Mouse (Mus musculus): ENCODE measurements at regions not wholly inside any gene's neighbourhood (a gene's known extent, or its start where the extent isn't known, plus 50 kb on each side); places are given as distances from the start of the nearest gene placed in this dataset.
A peak's percentile ranks its signal among the peaks of the same experiment; 100 is the strongest.

DNA sequence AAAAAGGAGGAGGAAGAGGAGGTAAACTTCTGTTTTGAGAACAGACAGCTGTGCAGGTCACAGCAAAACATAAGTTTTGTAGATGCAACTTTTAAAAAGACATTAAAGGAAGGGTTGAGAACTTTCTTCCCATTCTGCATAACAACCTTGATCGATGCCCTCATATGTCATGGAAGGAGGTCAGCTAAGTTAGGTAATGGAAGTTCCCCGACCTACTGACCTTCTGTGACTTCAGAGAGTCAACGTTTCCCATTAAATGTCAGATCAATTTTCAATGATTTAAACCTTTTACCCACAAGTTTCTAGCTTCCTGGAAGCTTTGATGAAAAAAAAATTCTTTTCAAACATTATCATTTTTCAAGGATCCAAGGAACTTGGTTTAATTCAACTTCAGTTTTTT, 153.2 kb downstream of the Nrip1 start:
- ATAC-seq, result no peak
- WGBS, result 66% methylated on average over 3 of the region's 3 CpGs
- H3K36me3 ChIP-seq (ENCODE audit: control insufficient read depth, insufficient read depth, low read length), result no peaks in the 10 kb centered on the region

DNA sequence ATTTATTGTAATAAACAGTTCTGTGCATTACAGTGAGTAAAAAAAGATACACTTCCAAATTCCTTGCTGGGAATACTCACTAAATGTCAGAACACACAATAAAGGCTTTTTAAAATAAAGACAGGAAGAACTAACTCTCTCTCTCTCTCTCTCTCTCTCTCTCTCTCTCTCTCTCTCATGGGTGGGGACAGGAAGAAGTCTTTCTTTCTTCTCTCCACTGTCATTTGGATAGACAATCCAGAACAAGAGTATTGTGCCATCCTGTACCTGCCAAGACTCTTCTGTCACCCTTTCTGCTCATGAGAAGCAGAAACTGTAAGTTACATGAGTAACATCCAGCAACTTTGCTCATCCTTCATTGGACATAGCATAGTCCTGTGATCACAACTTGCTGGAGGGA, 154.4 kb downstream of the Nrip1 start:
- Histone ChIP-seq H3K4me2 (ENCODE audit: low read depth, low read length) (no peak overlapping the region), H3K36me3 (ENCODE audit: control insufficient read depth, insufficient read depth, low read length) (no peaks in the 10 kb centered on the region), H3K4me3 (ENCODE audit: low read length) (no peak overlapping the region), H3K4me1 (ENCODE audit: control insufficient read depth, insufficient read depth, low read length) (peaks cover 5% of the 10 kb centered on the region), H3K9me3 (ENCODE audit: control insufficient read depth, low read length) (no peaks in the 10 kb centered on the region), H3K27ac (ENCODE audit: low read length) (no peak overlapping the region), H3K9ac (ENCODE audit: low read depth, low read length) (no peak overlapping the region), H3K27me3 (replicated peaks; ENCODE audit: control insufficient read depth, insufficient read depth, low read length) (no peaks in the 10 kb centered on the region)
- ATAC-seq, result no peak

More for the DNA sequence above, 153.2 kb downstream of the Nrip1 start:
- Histone ChIP-seq H3K4me3 (ENCODE audit: low read length) (no peak overlapping the region), H3K27me3 (replicated peaks; ENCODE audit: control insufficient read depth, insufficient read depth, low read length) (no peaks in the 10 kb centered on the region), H3K9ac (ENCODE audit: low read depth, low read length) (no peak overlapping the region), H3K4me2 (ENCODE audit: low read depth, low read length) (no peak overlapping the region), H3K27ac (ENCODE audit: low read length) (no peak overlapping the region), H3K4me1 (ENCODE audit: control insufficient read depth, insufficient read depth, low read length) (peaks cover 14% of the 10 kb centered on the region), H3K9me3 (ENCODE audit: control insufficient read depth, low read length) (no peaks in the 10 kb centered on the region)

DNA sequence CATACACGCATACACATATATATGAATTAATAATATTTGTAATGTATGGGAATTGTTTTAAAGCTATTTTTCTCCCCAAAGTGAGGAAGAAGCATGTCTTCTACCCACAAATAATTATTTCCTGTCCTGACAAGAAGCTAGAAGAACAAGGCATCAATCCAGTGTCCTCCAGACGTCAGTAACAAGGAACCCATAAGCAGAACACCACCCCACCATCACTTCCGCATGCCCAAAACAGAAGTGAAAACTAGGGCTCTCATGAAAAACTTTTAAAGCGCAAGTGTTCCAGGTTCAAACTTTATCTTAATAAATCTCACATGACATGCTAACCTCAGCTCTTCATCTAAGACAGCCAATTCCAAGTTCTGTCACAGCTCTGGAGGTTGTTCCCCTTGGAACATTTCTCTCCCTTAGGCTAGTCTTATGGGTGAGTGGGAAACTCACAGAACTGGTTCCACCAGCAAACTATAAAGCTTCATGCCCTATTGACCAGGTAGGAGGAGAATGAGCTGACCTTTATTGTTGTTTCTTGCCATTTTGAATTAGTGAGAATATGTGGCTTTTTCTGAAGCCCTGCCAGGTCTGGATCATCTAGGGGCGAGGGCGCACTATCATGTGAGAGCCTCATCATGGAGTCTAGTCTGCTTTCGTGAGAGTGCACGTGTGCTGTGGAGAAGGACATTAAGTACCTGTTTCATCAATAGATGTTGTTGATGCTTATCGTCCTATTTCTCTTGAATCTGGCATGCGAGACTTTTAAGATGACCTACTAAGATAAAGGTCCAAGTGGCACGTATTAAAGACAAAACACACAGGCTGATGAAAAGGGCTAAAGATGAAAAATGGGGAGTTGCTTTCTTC, 155.1 kb downstream of the Nrip1 start:
- H3K9me3 ChIP-seq (ENCODE audit: control insufficient read depth, low read length), result no peaks in the 10 kb centered on the region
- peak; percentile 77 for ATAC-seq
- H3K4me3 ChIP-seq (ENCODE audit: low read length), result no peak overlapping the region
- no peak overlapping the region for H3K27ac ChIP-seq (ENCODE audit: low read length)
- WGBS, result 82% methylated on average over 11 of the region's 11 CpGs
- H3K4me2 ChIP-seq (ENCODE audit: low read depth, low read length), result no peak overlapping the region
- H3K9ac ChIP-seq (ENCODE audit: low read depth, low read length), result no peak overlapping the region
- H3K36me3 ChIP-seq (ENCODE audit: control insufficient read depth, insufficient read depth, low read length), result no peaks in the 10 kb centered on the region
- H3K27me3 ChIP-seq (replicated peaks; ENCODE audit: control insufficient read depth, insufficient read depth, low read length), result no peaks in the 10 kb centered on the region
- H3K4me1 ChIP-seq (ENCODE audit: control insufficient read depth, insufficient read depth, low read length), result no peaks in the 10 kb centered on the region; the same call in 1 of the 2 replicates

DNA sequence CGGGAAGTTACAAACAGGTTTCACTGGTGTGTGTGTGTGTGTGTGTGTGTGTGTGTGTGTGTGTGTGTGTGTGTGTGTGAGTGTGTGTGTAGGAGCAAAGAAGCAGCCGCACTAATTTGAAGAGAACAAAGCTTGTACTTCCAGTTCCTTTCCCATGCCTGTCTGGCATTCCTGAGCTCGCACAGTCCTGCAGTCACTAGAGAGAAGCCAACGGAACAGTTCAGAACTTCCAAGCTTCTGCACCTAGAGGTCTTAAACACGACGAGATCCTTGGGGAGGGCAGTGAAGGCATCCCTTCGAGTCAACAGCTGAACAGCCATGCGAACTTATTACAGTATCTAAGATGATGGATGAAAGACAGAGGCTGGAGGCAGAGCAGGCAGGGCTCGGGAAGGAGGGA, 157.4 kb downstream of the Nrip1 start:
- H3K4me2 ChIP-seq (ENCODE audit: low read depth, low read length), result no peak overlapping the region
- no peaks in the 10 kb centered on the region for H3K4me1 ChIP-seq (ENCODE audit: control insufficient read depth, insufficient read depth, low read length)
- H3K27me3 ChIP-seq (replicated peaks; ENCODE audit: control insufficient read depth, insufficient read depth, low read length), result no peaks in the 10 kb centered on the region
- 34% methylated on average over 8 of the region's 9 CpGs for WGBS
- H3K27ac ChIP-seq (ENCODE audit: low read length), result no peak overlapping the region
- no peak for ATAC-seq
- no peaks in the 10 kb centered on the region for H3K36me3 ChIP-seq (ENCODE audit: control insufficient read depth, insufficient read depth, low read length)
- H3K9me3 ChIP-seq (ENCODE audit: control insufficient read depth, low read length), result no peaks in the 10 kb centered on the region
- H3K9ac ChIP-seq (ENCODE audit: low read depth, low read length), result no peak overlapping the region
- no peak overlapping the region for H3K4me3 ChIP-seq (ENCODE audit: low read length)

DNA sequence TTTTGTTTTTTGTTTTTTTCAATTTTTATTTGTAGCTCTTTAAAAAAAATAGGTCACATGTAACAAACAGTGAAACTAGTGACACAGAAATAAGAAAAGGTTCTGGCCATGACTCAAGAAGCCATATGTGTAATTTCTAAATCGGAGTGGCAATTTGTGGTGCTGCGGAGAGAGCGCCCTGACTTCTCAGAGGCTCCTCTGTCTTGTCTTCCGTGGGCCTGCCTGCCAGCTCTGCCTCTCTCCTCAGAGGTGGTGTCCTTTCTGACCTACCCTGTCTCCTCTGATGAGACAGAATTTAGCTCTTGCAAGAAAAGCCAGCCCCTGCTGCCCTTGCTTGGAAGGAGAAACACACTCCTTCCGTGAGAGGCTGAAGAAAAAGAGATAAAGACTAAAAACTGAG, 158.1 kb downstream of the Nrip1 start:
- Histone ChIP-seq H3K4me3 (ENCODE audit: low read length) (no peak overlapping the region), H3K4me1 (ENCODE audit: control insufficient read depth, insufficient read depth, low read length) (no peaks in the 10 kb centered on the region), H3K27ac (ENCODE audit: low read length) (no peak overlapping the region), H3K9ac (ENCODE audit: low read depth, low read length) (no peak overlapping the region), H3K36me3 (ENCODE audit: control insufficient read depth, insufficient read depth, low read length) (no peaks in the 10 kb centered on the region), H3K4me2 (ENCODE audit: low read depth, low read length) (no peak overlapping the region), H3K9me3 (ENCODE audit: control insufficient read depth, low read length) (no peaks in the 10 kb centered on the region), H3K27me3 (replicated peaks; ENCODE audit: control insufficient read depth, insufficient read depth, low read length) (no peaks in the 10 kb centered on the region)
- WGBS, result 60% methylated on average over 5 of the region's 5 CpGs
- no peak for ATAC-seq

DNA sequence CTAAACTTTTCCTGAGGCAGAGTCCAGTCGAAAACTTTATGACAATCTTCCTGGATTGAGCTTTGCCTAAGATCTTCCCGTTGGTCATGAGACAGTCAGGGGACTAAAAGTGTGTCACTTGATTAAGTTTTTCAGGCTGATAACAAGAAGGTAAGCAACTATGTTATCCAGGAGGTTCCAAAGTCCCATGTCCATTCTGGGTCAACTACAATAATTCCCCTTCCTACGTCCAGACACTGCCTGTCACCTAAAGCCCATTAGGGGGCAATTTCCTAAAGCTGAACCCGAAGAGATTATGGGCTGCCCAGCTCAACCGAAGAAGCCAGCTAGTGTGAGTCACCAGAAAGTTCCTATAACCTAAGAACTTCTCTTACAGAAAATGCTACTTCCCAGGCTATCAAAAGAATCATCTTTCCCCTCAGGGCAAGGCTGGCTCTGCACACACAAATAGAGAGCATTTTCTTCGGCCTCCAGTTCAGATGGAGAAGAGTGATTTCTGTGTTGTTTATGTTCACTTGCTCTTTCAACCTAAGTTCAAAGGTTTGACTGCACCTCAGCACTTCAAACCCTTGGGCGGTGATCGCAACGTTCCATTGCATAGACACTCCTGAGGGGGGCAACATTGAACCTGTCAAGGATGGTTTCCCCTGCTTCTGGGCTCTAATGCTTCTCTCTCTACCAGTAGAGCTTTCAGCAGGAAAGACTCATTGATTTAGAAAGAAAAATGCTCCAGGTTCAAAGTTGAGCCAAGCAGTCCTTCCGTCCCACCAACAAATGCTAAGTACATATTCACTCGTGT, 171.7 kb downstream of the Nrip1 start:
- no peak overlapping the region for H3K4me2 ChIP-seq (ENCODE audit: low read depth, low read length)
- ATAC-seq, result peak; percentile 93
- no peak overlapping the region for H3K4me3 ChIP-seq (ENCODE audit: low read length)
- no peaks in the 10 kb centered on the region for H3K36me3 ChIP-seq (ENCODE audit: control insufficient read depth, insufficient read depth, low read length)
- H3K27ac ChIP-seq (ENCODE audit: low read length), result peak overlapping the region; percentile 72
- H3K27me3 ChIP-seq (replicated peaks; ENCODE audit: control insufficient read depth, insufficient read depth, low read length), result no peaks in the 10 kb centered on the region
- H3K9me3 ChIP-seq (ENCODE audit: control insufficient read depth, low read length), result no peaks in the 10 kb centered on the region
- H3K9ac ChIP-seq (ENCODE audit: low read depth, low read length), result no peak overlapping the region
- no peaks in the 10 kb centered on the region for H3K4me1 ChIP-seq (ENCODE audit: control insufficient read depth, insufficient read depth, low read length)
- whole genome bisulfite sequencing, result 36% methylated on average over 11 of the region's 11 CpGs

DNA sequence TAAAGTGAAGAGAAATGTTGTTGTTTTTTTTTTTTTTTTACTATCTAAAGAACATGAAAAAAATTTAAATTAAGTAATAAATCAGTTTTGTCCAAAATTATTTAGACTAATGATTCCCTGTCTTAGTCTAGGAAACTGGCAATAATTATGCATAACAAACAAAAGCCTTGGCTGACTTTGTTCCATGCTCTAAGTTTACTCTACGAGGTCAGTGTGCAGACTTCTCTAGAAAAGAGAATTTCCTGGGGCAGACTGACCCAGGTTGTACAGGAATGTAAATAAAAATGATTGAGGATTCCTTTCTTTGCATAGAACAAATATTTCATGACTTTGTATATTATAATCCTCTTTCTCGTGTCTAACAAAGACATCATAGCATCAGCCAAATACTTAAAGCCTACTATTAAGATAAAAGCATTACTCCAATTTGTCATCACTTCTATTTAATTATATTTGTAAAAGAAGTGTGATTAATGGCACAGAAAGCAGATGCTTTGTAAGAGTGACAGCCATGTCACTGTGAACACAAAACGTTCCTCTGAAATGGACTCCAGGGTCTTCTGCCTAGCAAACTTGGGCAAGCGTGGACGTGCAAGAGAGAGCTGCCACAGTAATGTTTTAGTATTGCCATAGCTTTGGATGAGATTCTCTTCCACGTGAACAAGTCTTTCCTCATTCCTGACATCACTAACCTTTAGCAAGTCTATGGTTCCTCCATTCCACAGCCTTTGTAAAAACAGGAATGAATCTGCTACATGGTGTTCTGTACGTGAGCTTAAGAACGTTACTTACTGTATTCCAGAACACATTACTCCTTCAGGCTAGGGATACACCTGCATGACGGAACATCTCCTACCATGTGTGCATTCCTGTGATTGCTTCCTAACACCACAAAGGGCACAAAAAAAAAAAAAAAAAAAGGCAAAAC, 172.6 kb downstream of the Nrip1 start:
- H3K27me3 ChIP-seq (replicated peaks; ENCODE audit: control insufficient read depth, insufficient read depth, low read length), result no peaks in the 10 kb centered on the region
- no peaks in the 10 kb centered on the region for H3K36me3 ChIP-seq (ENCODE audit: control insufficient read depth, insufficient read depth, low read length)
- H3K4me3 ChIP-seq (ENCODE audit: low read length), result no peak overlapping the region
- no peak overlapping the region for H3K4me2 ChIP-seq (ENCODE audit: low read depth, low read length)
- ATAC-seq, result no peak
- H3K4me1 ChIP-seq (ENCODE audit: control insufficient read depth, insufficient read depth, low read length), result no peaks in the 10 kb centered on the region
- peak overlapping the region; percentile 52 for H3K27ac ChIP-seq (ENCODE audit: low read length)
- WGBS, result 52% methylated on average over 9 of the region's 9 CpGs
- no peak overlapping the region for H3K9ac ChIP-seq (ENCODE audit: low read depth, low read length)
- H3K9me3 ChIP-seq (ENCODE audit: control insufficient read depth, low read length), result no peaks in the 10 kb centered on the region

DNA sequence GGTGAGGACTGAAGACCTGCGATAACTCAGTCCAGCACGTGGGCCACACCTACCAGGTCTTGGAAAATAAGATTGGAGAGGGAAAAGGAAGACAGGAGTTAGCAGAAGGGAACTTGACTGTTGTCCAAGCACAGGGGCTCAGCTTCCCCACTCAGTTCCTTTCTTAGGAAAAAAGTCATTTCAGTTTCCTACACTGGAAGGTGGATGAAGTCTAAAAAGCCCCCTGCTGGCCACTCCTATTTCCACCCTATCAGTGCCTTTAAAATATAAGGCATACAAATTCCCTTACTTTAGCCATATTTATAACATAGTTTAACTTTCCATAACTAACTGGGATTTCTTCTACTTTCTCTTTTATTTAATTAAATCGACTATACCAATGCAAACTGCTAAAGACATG, 173.4 kb downstream of the Nrip1 start:
- Histone ChIP-seq H3K4me1 (ENCODE audit: control insufficient read depth, insufficient read depth, low read length) (no peaks in the 10 kb centered on the region), H3K9ac (ENCODE audit: low read depth, low read length) (no peak overlapping the region), H3K4me2 (ENCODE audit: low read depth, low read length) (no peak overlapping the region), H3K4me3 (ENCODE audit: low read length) (no peak overlapping the region), H3K9me3 (ENCODE audit: control insufficient read depth, low read length) (no peaks in the 10 kb centered on the region), H3K27ac (ENCODE audit: low read length) (no peak overlapping the region), H3K27me3 (replicated peaks; ENCODE audit: control insufficient read depth, insufficient read depth, low read length) (no peaks in the 10 kb centered on the region), H3K36me3 (ENCODE audit: control insufficient read depth, insufficient read depth, low read length) (no peaks in the 10 kb centered on the region)
- WGBS, result 78% methylated on average over 3 of the region's 3 CpGs
- ATAC-seq, result no peak

DNA sequence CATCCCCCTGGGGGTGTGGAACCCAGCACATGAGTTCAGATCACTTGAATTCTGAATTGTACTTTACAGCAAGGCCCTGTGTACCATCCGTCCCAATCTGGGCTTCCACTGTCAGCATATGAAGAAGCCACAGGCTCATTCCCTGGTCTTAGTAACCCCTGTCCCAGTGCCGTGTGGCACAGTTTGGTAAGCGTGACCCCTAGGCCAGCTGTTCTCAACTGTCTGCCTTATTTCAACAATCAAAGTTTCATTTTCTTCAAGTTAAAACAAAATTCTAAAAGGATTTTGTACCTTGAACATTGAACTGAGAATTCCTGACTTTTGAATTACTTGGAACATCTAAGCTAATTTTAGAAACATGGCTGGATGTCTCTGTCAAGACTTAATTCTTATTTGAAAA, 174.6 kb downstream of the Nrip1 start:
- H3K4me3 ChIP-seq (ENCODE audit: low read length), result no peak overlapping the region
- H3K27ac ChIP-seq (ENCODE audit: low read length), result no peak overlapping the region
- H3K4me2 ChIP-seq (ENCODE audit: low read depth, low read length), result no peak overlapping the region
- H3K36me3 ChIP-seq (ENCODE audit: control insufficient read depth, insufficient read depth, low read length), result no peaks in the 10 kb centered on the region
- no peaks in the 10 kb centered on the region for H3K4me1 ChIP-seq (ENCODE audit: control insufficient read depth, insufficient read depth, low read length)
- 87% methylated on average over 3 of the region's 3 CpGs for WGBS
- H3K27me3 ChIP-seq (replicated peaks; ENCODE audit: control insufficient read depth, insufficient read depth, low read length), result no peaks in the 10 kb centered on the region
- H3K9ac ChIP-seq (ENCODE audit: low read depth, low read length), result no peak overlapping the region
- no peak for ATAC-seq
- no peaks in the 10 kb centered on the region for H3K9me3 ChIP-seq (ENCODE audit: control insufficient read depth, low read length)

All from intestine, embryonic 16.5 days (tissue).